Mouse (Mus musculus): ENCODE results near the gene Pus10.
"Not testable (repeated sequence)": the region's sequence is repeated elsewhere in the genome, so short reads cannot be mapped to it uniquely, and the experiment has no call there.

The Pus10 gene

GRCm38 (mm10) chr11:23762635-23763034, 97.2 kb downstream of the Pus10 start:
- no peak for DNase-seq (ENCODE audit: low spot score in 2 of 2)

- DNase-seq (ENCODE audit: low spot score in 2 of 2): not testable (repeated sequence)
Measured at GRCm38 (mm10) chr11:23767369-23767768, 101.9 kb downstream of the Pus10 start.

GRCm38 (mm10) chr11:23767928-23768327, 102.5 kb downstream of the Pus10 start:
- DNase-seq (ENCODE audit: low spot score in 2 of 2): no peak

- DNase-seq (ENCODE audit: low spot score in 2 of 2): no peak
Measured at GRCm38 (mm10) chr11:23769033-23769432, 103.6 kb downstream of the Pus10 start.

- peak; percentile 6 to 10 for DNase-seq (ENCODE audit: low spot score in 2 of 2)
Measured at GRCm38 (mm10) chr11:23769686-23770509, 104.4 kb downstream of the Pus10 start.

GRCm38 (mm10) chr11:23770510-23770759, 105.0 kb downstream of the Pus10 start:
- no peak for DNase-seq (ENCODE audit: low spot score in 2 of 2)

- DNase-seq (ENCODE audit: low spot score in 2 of 2): peak; percentile 81 to 84
Measured at GRCm38 (mm10) chr11:23770760-23771506, 105.5 kb downstream of the Pus10 start, which contains the start of gene Rel. Gene Rel (minus strand): TSS chr11:23770970.

- no peak for DNase-seq (ENCODE audit: low spot score in 2 of 2)
Measured at GRCm38 (mm10) chr11:23771507-23772097, 106.1 kb downstream of the Pus10 start.

GRCm38 (mm10) chr11:23772471-23772870, 107.0 kb downstream of the Pus10 start:
- DNase-seq (ENCODE audit: low spot score in 2 of 2): no peak

- DNase-seq (ENCODE audit: low spot score in 2 of 2): no peak
Measured at GRCm38 (mm10) chr11:23778787-23779201, 113.3 kb downstream of the Pus10 start.

GRCm38 (mm10) chr11:23782038-23782437, 116.6 kb downstream of the Pus10 start:
- no peak for DNase-seq (ENCODE audit: low spot score in 2 of 2)
